Mouse (Mus musculus): ENCODE data around the gene 6030408B16Rik. TPM values are rescaled to one million over a fixed set of nuclear protein-coding genes. Genes with fewer than 3 reads are reported as not detected.
A peak's percentile ranks its signal among the peaks of the same experiment; 100 is the strongest.

Gene 6030408B16Rik
- 0.23 and 0.37 TPM in 2 replicates for polyA plus RNA-seq (2014; fragmentation: Nextera tagmentation; extraction: Ambion mirVana)

GRCm38 (mm10) chr15:101293025-101293621 is at the start of gene 6030408B16Rik:
Gene 6030408B16Rik (plus strand): TSS chr15:101293212.
- no peaks in the 10 kb centered on the region for H3K4me1 ChIP-seq (replicated peaks; ENCODE audit: control insufficient read depth, insufficient read depth, low read length)

GRCm38 (mm10) chr15:101244012-101244411 is 49.0 kb upstream of the 6030408B16Rik start:
- WGBS, result 64% methylated on average over 3 of the region's 3 CpGs
- no peak overlapping the region for H3K27ac ChIP-seq
- H3K9ac ChIP-seq, result no peak overlapping the region
- ATAC-seq (ENCODE audit: low FRiP score), result no peak
- H3K27me3 ChIP-seq (ENCODE audit: control insufficient read depth, insufficient read depth, low read length), result no peaks in the 10 kb centered on the region
- DNase-seq (ENCODE audit: low spot score), result no peak
- H3K4me2 ChIP-seq (replicated peaks), result no peak overlapping the region
- peaks cover 7% of the 10 kb centered on the region for H3K4me1 ChIP-seq (replicated peaks; ENCODE audit: control insufficient read depth, insufficient read depth, low read length)
- H3K9me3 ChIP-seq (ENCODE audit: control insufficient read depth, low read length), result no peaks in the 10 kb centered on the region
- H3K36me3 ChIP-seq (replicated peaks; ENCODE audit: control insufficient read depth, insufficient read depth), result no peaks in the 10 kb centered on the region
- H3K4me3 ChIP-seq (replicated peaks; ENCODE audit: low read length), result no peak overlapping the region

More at GRCm38 (mm10) chr15:101293025-101293621, at the start of gene 6030408B16Rik:
- H3K4me2 ChIP-seq (replicated peaks), result no peak within 1 kb of the TSS
- H3K27ac ChIP-seq, result no peak within 1 kb of the TSS
- H3K9ac ChIP-seq, result no peak within 1 kb of the TSS
- peaks cover 44% of the 10 kb centered on the region for H3K36me3 ChIP-seq (replicated peaks; ENCODE audit: control insufficient read depth, insufficient read depth)
- H3K27me3 ChIP-seq (ENCODE audit: control insufficient read depth, insufficient read depth, low read length), result no peaks in the 10 kb centered on the region
- ATAC-seq (ENCODE audit: low FRiP score) (no peak), DNase-seq (ENCODE audit: low spot score) (no peak)
- WGBS, result 66% methylated on average over 18 of the region's 18 CpGs
- no peak within 1 kb of the TSS for H3K4me3 ChIP-seq (replicated peaks; ENCODE audit: low read length)
- H3K9me3 ChIP-seq (ENCODE audit: control insufficient read depth, low read length), result no peaks in the 10 kb centered on the region

GRCm38 (mm10) chr15:101246231-101247154 is 46.5 kb upstream of the 6030408B16Rik start:
- peaks cover 7% of the 10 kb centered on the region for H3K4me1 ChIP-seq (replicated peaks; ENCODE audit: control insufficient read depth, insufficient read depth, low read length)
- H3K4me2 ChIP-seq (replicated peaks), result peak overlapping the region; percentile 63
- 2% methylated on average over 56 of the region's 56 CpGs for WGBS
- peak overlapping the region; percentile 74 for H3K9ac ChIP-seq
- DNase-seq (ENCODE audit: low spot score) (peak; percentile 97), ATAC-seq (ENCODE audit: low FRiP score) (peak; percentile 98)
- H3K4me3 ChIP-seq (replicated peaks; ENCODE audit: low read length), result peak overlapping the region; percentile 54
- no peaks in the 10 kb centered on the region for H3K9me3 ChIP-seq (ENCODE audit: control insufficient read depth, low read length)
- H3K27me3 ChIP-seq (ENCODE audit: control insufficient read depth, insufficient read depth, low read length), result no peaks in the 10 kb centered on the region
- H3K36me3 ChIP-seq (replicated peaks; ENCODE audit: control insufficient read depth, insufficient read depth), result no peaks in the 10 kb centered on the region
- H3K27ac ChIP-seq, result peak overlapping the region; percentile 87

GRCm38 (mm10) chr15:101247155-101247498 is 45.9 kb upstream of the 6030408B16Rik start:
- H3K36me3 ChIP-seq (replicated peaks; ENCODE audit: control insufficient read depth, insufficient read depth), result no peaks in the 10 kb centered on the region
- no peaks in the 10 kb centered on the region for H3K27me3 ChIP-seq (ENCODE audit: control insufficient read depth, insufficient read depth, low read length)
- H3K4me3 ChIP-seq (replicated peaks; ENCODE audit: low read length), result peak overlapping the region; percentile 54
- peaks cover 7% of the 10 kb centered on the region for H3K4me1 ChIP-seq (replicated peaks; ENCODE audit: control insufficient read depth, insufficient read depth, low read length)
- ATAC-seq (ENCODE audit: low FRiP score) (no peak), DNase-seq (ENCODE audit: low spot score) (no peak)
- H3K27ac ChIP-seq, result no peak overlapping the region; the same call in 1 of the 2 replicates
- peak overlapping the region; percentile 63 for H3K4me2 ChIP-seq (replicated peaks)
- 87% methylated on average over 1 of the region's 1 CpGs for WGBS
- H3K9me3 ChIP-seq (ENCODE audit: control insufficient read depth, low read length), result no peaks in the 10 kb centered on the region
- H3K9ac ChIP-seq, result peak overlapping the region; percentile 74; the same call in 1 of the 2 replicates

- no peak for DNase-seq (ENCODE audit: low spot score)
- 65% methylated on average over 5 of the region's 5 CpGs for WGBS
- no peak for ATAC-seq (ENCODE audit: low FRiP score)
- Histone ChIP-seq H3K36me3 (replicated peaks; ENCODE audit: control insufficient read depth, insufficient read depth) (no peaks in the 10 kb centered on the region), H3K9me3 (ENCODE audit: control insufficient read depth, low read length) (no peaks in the 10 kb centered on the region), H3K27ac (no peak overlapping the region), H3K4me2 (replicated peaks) (no peak overlapping the region), H3K27me3 (ENCODE audit: control insufficient read depth, insufficient read depth, low read length) (no peaks in the 10 kb centered on the region), H3K4me3 (replicated peaks; ENCODE audit: low read length) (no peak overlapping the region), H3K4me1 (replicated peaks; ENCODE audit: control insufficient read depth, insufficient read depth, low read length) (peaks cover 7% of the 10 kb centered on the region), H3K9ac (no peak overlapping the region)
These were observed 44.8 kb upstream of the 6030408B16Rik start for GRCm38 (mm10) chr15:101248029-101248710.

- H3K9me3 ChIP-seq (ENCODE audit: control insufficient read depth, low read length), result no peaks in the 10 kb centered on the region
These were observed 42.7 kb upstream of the 6030408B16Rik start for GRCm38 (mm10) chr15:101250220-101250800.

GRCm38 (mm10) chr15:101251930-101252329 is 41.1 kb upstream of the 6030408B16Rik start:
- Histone ChIP-seq H3K27ac (no peak overlapping the region), H3K27me3 (ENCODE audit: control insufficient read depth, insufficient read depth, low read length) (no peaks in the 10 kb centered on the region), H3K4me1 (replicated peaks; ENCODE audit: control insufficient read depth, insufficient read depth, low read length) (peaks cover 11% of the 10 kb centered on the region), H3K4me2 (replicated peaks) (no peak overlapping the region), H3K9me3 (ENCODE audit: control insufficient read depth, low read length) (no peaks in the 10 kb centered on the region), H3K9ac (no peak overlapping the region), H3K36me3 (replicated peaks; ENCODE audit: control insufficient read depth, insufficient read depth) (no peaks in the 10 kb centered on the region), H3K4me3 (replicated peaks; ENCODE audit: low read length) (no peak overlapping the region)
- ATAC-seq (ENCODE audit: low FRiP score), result no peak
- 85% methylated on average over 5 of the region's 5 CpGs for WGBS
- no peak for DNase-seq (ENCODE audit: low spot score)

More at GRCm38 (mm10) chr15:101250220-101250800, 42.7 kb upstream of the 6030408B16Rik start:
- H3K9ac ChIP-seq, result no peak overlapping the region
- WGBS, result 81% methylated on average over 9 of the region's 9 CpGs
- no peaks in the 10 kb centered on the region for H3K36me3 ChIP-seq (replicated peaks; ENCODE audit: control insufficient read depth, insufficient read depth)
- H3K4me2 ChIP-seq (replicated peaks), result no peak overlapping the region
- ATAC-seq (ENCODE audit: low FRiP score) (no peak), DNase-seq (ENCODE audit: low spot score) (peak; percentile 19)
- no peaks in the 10 kb centered on the region for H3K27me3 ChIP-seq (ENCODE audit: control insufficient read depth, insufficient read depth, low read length)
- H3K4me3 ChIP-seq (replicated peaks; ENCODE audit: low read length), result no peak overlapping the region
- H3K4me1 ChIP-seq (replicated peaks; ENCODE audit: control insufficient read depth, insufficient read depth, low read length), result peaks cover 15% of the 10 kb centered on the region
- no peak overlapping the region for H3K27ac ChIP-seq

- Histone ChIP-seq H3K9me3 (ENCODE audit: control insufficient read depth, low read length) (no peaks in the 10 kb centered on the region), H3K9ac (no peak overlapping the region), H3K36me3 (replicated peaks; ENCODE audit: control insufficient read depth, insufficient read depth) (no peaks in the 10 kb centered on the region), H3K4me2 (replicated peaks) (no peak overlapping the region), H3K4me3 (replicated peaks; ENCODE audit: low read length) (no peak overlapping the region), H3K27me3 (ENCODE audit: control insufficient read depth, insufficient read depth, low read length) (no peaks in the 10 kb centered on the region), H3K4me1 (replicated peaks; ENCODE audit: control insufficient read depth, insufficient read depth, low read length) (peaks cover 7% of the 10 kb centered on the region), H3K27ac (no peak overlapping the region)
- no peak for ATAC-seq (ENCODE audit: low FRiP score)
- WGBS, result 81% methylated on average over 6 of the region's 6 CpGs
- no peak for DNase-seq (ENCODE audit: low spot score)
These were observed 40.4 kb upstream of the 6030408B16Rik start for GRCm38 (mm10) chr15:101252614-101253013.

GRCm38 (mm10) chr15:101253563-101253885 is 39.5 kb upstream of the 6030408B16Rik start:
- WGBS, result 36% methylated on average over 3 of the region's 3 CpGs
- Histone ChIP-seq H3K4me3 (replicated peaks; ENCODE audit: low read length) (peak overlapping the region; percentile 67), H3K36me3 (replicated peaks; ENCODE audit: control insufficient read depth, insufficient read depth) (no peaks in the 10 kb centered on the region), H3K9me3 (ENCODE audit: control insufficient read depth, low read length) (no peaks in the 10 kb centered on the region), H3K4me2 (replicated peaks) (peak overlapping the region; percentile 85), H3K27ac (peak overlapping the region; percentile 62; the same call in 1 of the 2 replicates), H3K9ac (peak overlapping the region; percentile 89), H3K4me1 (replicated peaks; ENCODE audit: control insufficient read depth, insufficient read depth, low read length) (peaks cover 7% of the 10 kb centered on the region), H3K27me3 (ENCODE audit: control insufficient read depth, insufficient read depth, low read length) (no peaks in the 10 kb centered on the region)
- no peak for DNase-seq (ENCODE audit: low spot score)
- no peak for ATAC-seq (ENCODE audit: low FRiP score)
